20 mouse cellular contexts compared by ENCODE assay signal in the genomic region with DNA sequence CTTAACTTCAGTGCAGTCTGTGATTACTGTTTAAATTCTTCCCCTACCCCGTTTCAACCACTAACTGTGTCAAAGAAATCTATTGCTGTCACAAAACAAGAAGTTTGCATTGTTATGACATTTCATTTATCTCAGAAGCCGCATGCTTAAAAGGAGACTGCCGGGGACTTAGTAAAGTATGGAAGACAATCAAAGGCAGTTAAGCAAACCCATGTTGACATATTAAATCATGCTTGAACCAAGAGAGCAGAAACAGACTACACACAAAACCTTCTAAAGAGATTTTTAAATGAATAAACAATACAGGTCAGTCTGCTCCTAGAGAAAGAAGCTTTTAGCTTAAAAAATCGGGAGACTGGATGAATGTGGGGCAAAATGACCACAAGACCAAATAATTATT.
"Had no signal": no experiment of that assay in that cellular context is flagged by ENCODE, and none has a peak within 500 bp of the region (broad histone marks: within the 10 kb centered on the region; RNA-seq: fewer than 3 reads in every experiment).

No protein-coding gene starts in this region.

- H3K9me3 ChIP-seq: limb, embryonic 12.5 days; limb, embryonic 15.5 days; midbrain, embryonic 13.5 days; neural tube, embryonic 13.5 days; stomach, embryonic 15.5 days had no signal

- H3K4me2 ChIP-seq: limb, embryonic 12.5 days; limb, embryonic 15.5 days; liver, embryonic 11.5 days; midbrain, embryonic 13.5 days; neural tube, embryonic 13.5 days; stomach, embryonic 15.5 days had no signal

- H3K9ac ChIP-seq: limb, embryonic 12.5 days; limb, embryonic 15.5 days; liver, embryonic 14.5 days; liver, postnatal 0 days; midbrain, embryonic 13.5 days; neural tube, embryonic 13.5 days; stomach, embryonic 15.5 days had no signal

- H3K4me1 ChIP-seq: limb, embryonic 12.5 days; limb, embryonic 15.5 days; neural tube, embryonic 13.5 days; stomach, embryonic 15.5 days had no signal

- ATAC-seq: intestine, embryonic 16.5 days; liver, postnatal 0 days; midbrain, embryonic 13.5 days had no signal

- H3K36me3 ChIP-seq: limb, embryonic 12.5 days; limb, embryonic 15.5 days; midbrain, embryonic 13.5 days; neural tube, embryonic 13.5 days; stomach, embryonic 15.5 days had no signal

- H3K4me3 ChIP-seq: limb, embryonic 12.5 days; limb, embryonic 15.5 days; midbrain, embryonic 13.5 days; myocyte; neural tube, embryonic 13.5 days; stomach, embryonic 15.5 days had no signal

- DNase-seq: kidney, adult 18-20 months; kidney, adult 9 months; kidney, postnatal 14 days; kidney, postnatal 4 days; left cerebral cortex, postnatal 4 days; liver, postnatal 0 days; lung, postnatal 14 days; lung, postnatal 4 days; right cerebral cortex, postnatal 25 days; spleen, adult 18-20 months; thymus, postnatal 25 days had no signal

- H3K27me3 ChIP-seq: limb, embryonic 12.5 days; limb, embryonic 15.5 days; neural tube, embryonic 13.5 days; stomach, embryonic 15.5 days had no signal

- H3K27ac ChIP-seq: limb, embryonic 12.5 days; limb, embryonic 15.5 days; liver, embryonic 14.5 days; midbrain, embryonic 13.5 days; neural tube, embryonic 13.5 days; stomach, embryonic 15.5 days had no signal
